Mouse (Mus musculus) MEL (cell line): ENCODE measurements at regions not wholly inside any gene's neighbourhood (a gene's known extent, or its start where the extent isn't known, plus 50 kb on each side); places are given as distances from the start of the nearest gene placed in this dataset.

Source experiments
- CTCF ChIP-seq, 3 experiments: IDR thresholded peaks in 2 of 3; conservative IDR thresholded peaks in 1 of 3; 2 replicates each; pipeline ENCODE4 v1.5.1; 2011 to 2012; ENCODE audit warnings: low read length in 3 of 3, low read depth in 2 of 3, mild to moderate bottlenecking in 2 of 3, improper control_type of control experiment in 1 of 3, inconsistent platforms in 1 of 3, mixed read lengths in 1 of 3, moderate library complexity in 1 of 3; ENCODE audit not compliant: control insufficient read depth in 1 of 3, insufficient read depth in 1 of 3, poor library complexity in 1 of 3, severe bottlenecking in 1 of 3
- EP300 ChIP-seq, 2 experiments: IDR thresholded peaks; 2 replicates each; pipeline ENCODE4 v1.6.1; 2011; ENCODE audit warnings: improper control_type of control experiment in 2 of 2, low read length in 2 of 2, low read depth in 1 of 2, mild to moderate bottlenecking in 1 of 2
- GATA1 ChIP-seq: IDR thresholded peaks from 2 replicates; pipeline ENCODE4 v1.6.1; 2011; ENCODE audit warnings: low read depth, low read length, improper control_type of control experiment
- POLR2A ChIP-seq, 2 experiments: IDR thresholded peaks; 2 replicates each; pipeline ENCODE4 v1.6.1; 2011 to 2012; ENCODE audit warnings: low read length in 2 of 2, mild to moderate bottlenecking in 2 of 2, control low read depth in 1 of 2, improper control_type of control experiment in 1 of 2, low read depth in 1 of 2, moderate library complexity in 1 of 2; ENCODE audit not compliant: control insufficient read depth in 1 of 2, insufficient read depth in 1 of 2, poor library complexity in 1 of 2
- POLR2AphosphoS5 ChIP-seq: IDR thresholded peaks from 2 replicates; pipeline ENCODE4 v1.6.1; 2012; ENCODE audit warnings: low read depth, borderline replicate concordance, mild to moderate bottlenecking, inconsistent platforms, low read length, moderate library complexity, mixed read lengths
- RCOR1 ChIP-seq: IDR thresholded peaks from 2 replicates; pipeline ENCODE4 v1.6.1; 2012; ENCODE audit warnings: low read depth, mild to moderate bottlenecking, inconsistent platforms, low read length, improper control_type of control experiment
- TAL1 ChIP-seq: IDR thresholded peaks from 2 replicates; pipeline ENCODE4 v1.6.1; 2012; ENCODE audit warnings: mild to moderate bottlenecking, inconsistent platforms, low read length, moderate library complexity, mixed read lengths
- ZMIZ1 ChIP-seq: IDR thresholded peaks from 2 replicates; pipeline ENCODE4 v1.6.1; 2012; ENCODE audit warnings: low read depth, mild to moderate bottlenecking, inconsistent platforms, low read length, improper control_type of control experiment, moderate library complexity

DNA sequence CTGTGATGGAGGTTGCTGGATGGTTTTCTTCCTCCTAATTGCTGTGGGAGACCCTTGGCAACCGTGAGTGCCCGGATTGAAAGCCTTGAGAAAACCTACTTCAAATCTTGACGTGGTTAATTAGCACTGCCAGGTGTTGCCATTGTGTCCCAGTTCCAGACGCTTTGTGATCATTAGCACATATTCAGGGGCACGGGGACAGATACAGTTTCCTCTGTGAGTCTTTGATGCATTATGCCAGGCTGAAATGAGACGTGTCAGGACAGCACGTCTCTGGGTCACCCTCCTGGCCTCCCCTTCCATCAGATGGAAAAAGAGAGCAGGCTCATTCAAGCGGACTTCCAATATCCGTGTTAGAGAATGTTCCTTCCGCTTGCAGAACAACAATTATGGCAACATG lies 198.2 kb downstream of the Rchy1 start:
- TF ChIP-seq POLR2A (IDR thresholded peaks at IDR 0.05; ENCODE audit: control insufficient read depth in 1 of 2, insufficient read depth in 1 of 2, low read depth in 1 of 2, low read length in 2 of 2, poor library complexity in 1 of 2) (no peak), GATA1 (no peak), RCOR1 (no peak), ZMIZ1 (no peak), POLR2AphosphoS5 (no peak), CTCF (IDR thresholded peaks at IDR 0.05 in 2 of 3, conservative IDR thresholded peaks at IDR 0.05 in 1 of 3; ENCODE audit: control insufficient read depth in 1 of 3, insufficient read depth in 1 of 3, low read depth in 2 of 3, low read length in 3 of 3, poor library complexity in 1 of 3, severe bottlenecking in 1 of 3) (no peak), TAL1 (no peak), EP300 (IDR thresholded peaks at IDR 0.05; ENCODE audit: low read depth in 1 of 2, low read length in 2 of 2) (no peak)
